Mouse (Mus musculus) MEL (cell line): Measurements from ENCODE around the gene Snrpd2. TPM values are rescaled to one million over a fixed set of nuclear protein-coding genes. Genes with fewer than 3 reads are reported as not detected.

Source experiments
- DNase-seq: peaks from one replicate; pipeline ENCODE4 v3.0.0; 2011; ENCODE audit warnings: low read depth, low spot score
- H3K27ac ChIP-seq: 2 replicates; pipeline ENCODE4 v1.5.1; 2012; ENCODE audit warnings: low read depth, mild to moderate bottlenecking, control low read depth, low read length, moderate library complexity; ENCODE audit not compliant: control insufficient read depth
- H3K27me3 ChIP-seq, 2 experiments: fragments of 150-350 bp in 1 of 2; sonication (generic) in 1 of 2; 2 replicates each; pipeline ENCODE4 v1.6.1; 2012; ENCODE audit warnings: low read length in 2 of 2, mild to moderate bottlenecking in 2 of 2, improper control_type of control experiment in 1 of 2, moderate library complexity in 1 of 2; ENCODE audit not compliant: insufficient read depth in 2 of 2, control insufficient read depth in 1 of 2
- H3K36me3 ChIP-seq, 2 experiments: 2 replicates each; pipeline ENCODE4 v1.6.1; 2012 to 2014; ENCODE audit warnings: low read length in 2 of 2, improper control_type of control experiment in 1 of 2, inconsistent platforms in 1 of 2, mild to moderate bottlenecking in 1 of 2; ENCODE audit not compliant: insufficient read depth in 2 of 2, control insufficient read depth in 1 of 2
- H3K4me1 ChIP-seq, 2 experiments: fragments of 150-350 bp in 1 of 2; sonication (generic) in 1 of 2; 2 replicates each; pipeline ENCODE4 v1.6.1; 2012; ENCODE audit warnings: low read length in 2 of 2, improper control_type of control experiment in 1 of 2, mild to moderate bottlenecking in 1 of 2; ENCODE audit not compliant: insufficient read depth in 2 of 2, control insufficient read depth in 1 of 2
- H3K4me3 ChIP-seq, 2 experiments: fragments of 150-350 bp in 1 of 2; sonication (generic) in 1 of 2; 2 replicates each; pipeline ENCODE4 v1.5.1; 2012; ENCODE audit warnings: low read depth in 2 of 2, low read length in 2 of 2, mild to moderate bottlenecking in 2 of 2, moderate library complexity in 2 of 2, control low read depth in 1 of 2, improper control_type of control experiment in 1 of 2; ENCODE audit not compliant: control insufficient read depth in 1 of 2, insufficient read depth in 1 of 2
- H3K79me2 ChIP-seq: 2 replicates; pipeline ENCODE4 v1.6.1; 2012; ENCODE audit warnings: mild to moderate bottlenecking, low read length, moderate library complexity; ENCODE audit not compliant: control insufficient read depth, poor library complexity, insufficient read depth
- H3K9ac ChIP-seq: 2 replicates; pipeline ENCODE4 v1.6.1; 2012; ENCODE audit warnings: low read depth, mild to moderate bottlenecking, control low read depth, low read length, moderate library complexity; ENCODE audit not compliant: control insufficient read depth, poor library complexity, severe bottlenecking
- H3K9me3 ChIP-seq: fragments of 150-350 bp; sonication (generic); replicated peaks from 2 replicates; pipeline ENCODE4 v1.6.1; 2012; ENCODE audit warnings: mild to moderate bottlenecking, low read length, improper control_type of control experiment, moderate library complexity; ENCODE audit not compliant: insufficient read depth
- BHLHE40 ChIP-seq: IDR thresholded peaks from 2 replicates; pipeline ENCODE4 v1.6.1; 2012; ENCODE audit warnings: low read depth, mild to moderate bottlenecking, inconsistent platforms, low read length, improper control_type of control experiment, borderline replicate concordance
- CHD1 ChIP-seq: IDR thresholded peaks from 2 replicates; pipeline ENCODE4 v1.6.1; 2012; ENCODE audit warnings: low read depth, mild to moderate bottlenecking, inconsistent platforms, low read length, improper control_type of control experiment
- CTCF ChIP-seq, 3 experiments: IDR thresholded peaks in 2 of 3; conservative IDR thresholded peaks in 1 of 3; 2 replicates each; pipeline ENCODE4 v1.5.1; 2011 to 2012; ENCODE audit warnings: low read length in 3 of 3, low read depth in 2 of 3, mild to moderate bottlenecking in 2 of 3, improper control_type of control experiment in 1 of 3, inconsistent platforms in 1 of 3, mixed read lengths in 1 of 3, moderate library complexity in 1 of 3; ENCODE audit not compliant: control insufficient read depth in 1 of 3, insufficient read depth in 1 of 3, poor library complexity in 1 of 3, severe bottlenecking in 1 of 3
- E2F4 ChIP-seq: IDR thresholded peaks from 2 replicates; pipeline ENCODE4 v1.6.1; 2011; ENCODE audit warnings: low read depth, low read length, improper control_type of control experiment, borderline replicate concordance
- ELF1 ChIP-seq: IDR thresholded peaks from 2 replicates; pipeline ENCODE4 v1.6.1; 2014; ENCODE audit warnings: low read depth, mild to moderate bottlenecking, inconsistent platforms, low read length, improper control_type of control experiment, moderate library complexity
- ETS1 ChIP-seq: IDR thresholded peaks from 2 replicates; pipeline ENCODE4 v1.6.1; 2012; ENCODE audit warnings: low read depth, mild to moderate bottlenecking, inconsistent platforms, low read length, improper control_type of control experiment, moderate library complexity
- HCFC1 ChIP-seq: IDR thresholded peaks from 2 replicates; pipeline ENCODE4 v1.6.1; 2012; ENCODE audit warnings: low read depth, mild to moderate bottlenecking, inconsistent platforms, low read length, improper control_type of control experiment, moderate library complexity
- KAT2A ChIP-seq: conservative IDR thresholded peaks from 2 replicates; pipeline ENCODE4 v1.6.1; 2012; ENCODE audit warnings: low read depth, low read length, improper control_type of control experiment, inconsistent platforms
- MAZ ChIP-seq: IDR thresholded peaks from 2 replicates; pipeline ENCODE4 v1.6.1; 2012; ENCODE audit warnings: low read depth, mild to moderate bottlenecking, inconsistent platforms, low read length, improper control_type of control experiment
- MEF2A ChIP-seq: IDR thresholded peaks from 2 replicates; pipeline ENCODE4 v1.6.1; 2014; ENCODE audit warnings: low read depth, mild to moderate bottlenecking, inconsistent platforms, low read length, improper control_type of control experiment; ENCODE audit not compliant: poor library complexity, insufficient replicate concordance, severe bottlenecking; ENCODE audit errors: extremely low read depth
- MXI1 ChIP-seq: IDR thresholded peaks from 2 replicates; pipeline ENCODE4 v1.6.1; 2011; ENCODE audit warnings: mild to moderate bottlenecking, low read depth, low read length, improper control_type of control experiment
- MYB ChIP-seq: IDR thresholded peaks from 2 replicates; pipeline ENCODE4 v1.6.1; 2011; ENCODE audit warnings: mild to moderate bottlenecking, low read depth, low read length, improper control_type of control experiment
- MYC ChIP-seq: IDR thresholded peaks from 2 replicates; pipeline ENCODE4 v1.6.1; 2011; ENCODE audit warnings: low read depth, mild to moderate bottlenecking, low read length, improper control_type of control experiment, moderate library complexity
- NELFE ChIP-seq: IDR thresholded peaks from 2 replicates; pipeline ENCODE4 v1.6.1; 2011; ENCODE audit warnings: low read depth, low read length, improper control_type of control experiment
- NRF1 ChIP-seq: IDR thresholded peaks from 2 replicates; pipeline ENCODE4 v1.6.1; 2014; ENCODE audit warnings: low read depth, mild to moderate bottlenecking, inconsistent platforms, low read length, improper control_type of control experiment, moderate library complexity; ENCODE audit not compliant: poor library complexity, insufficient read depth, severe bottlenecking
- RCOR1 ChIP-seq: IDR thresholded peaks from 2 replicates; pipeline ENCODE4 v1.6.1; 2012; ENCODE audit warnings: low read depth, mild to moderate bottlenecking, inconsistent platforms, low read length, improper control_type of control experiment
- UBTF ChIP-seq: IDR thresholded peaks from 2 replicates; pipeline ENCODE4 v1.6.1; 2012; ENCODE audit warnings: low read depth, mild to moderate bottlenecking, inconsistent platforms, low read length, improper control_type of control experiment, moderate library complexity, borderline replicate concordance; ENCODE audit not compliant: insufficient read depth
- USF2 ChIP-seq, 2 experiments: IDR thresholded peaks; 2 replicates each; pipeline ENCODE4 v1.6.1; 2011 to 2012; ENCODE audit warnings: improper control_type of control experiment in 2 of 2, low read length in 2 of 2, borderline replicate concordance in 1 of 2, inconsistent platforms in 1 of 2, low read depth in 1 of 2, mild to moderate bottlenecking in 1 of 2; ENCODE audit not compliant: insufficient read depth in 1 of 2
- polyA plus RNA-seq, 2 experiments: library from polyadenylated mRNA; stranded (reverse) in 1 of 2; unstranded in 1 of 2; fragments of >175 nt in 1 of 2; fragments of >200 nt in 1 of 2; gene quantifications; 2 replicates each; pipeline versions ENCODE4 v1.2.1 to v1.2.4; 2012; ENCODE audit warnings: low replicate concordance in 2 of 2, low read depth in 1 of 2; ENCODE audit not compliant: insufficient read length in 2 of 2, insufficient read depth in 1 of 2, missing spikeins in 1 of 2
- total RNA-seq: library from RNA; depleted of rRNA; stranded (reverse); fragments of 300-350 nt; gene quantifications from 2 replicates; pipeline ENCODE4 v1.2.3, GENCODE M21; 2012

The Snrpd2 gene
- total and polyA plus RNA-seq, 3 experiments, result 234 to 345 TPM; not detected in 1

GRCm38 (mm10) chr7:19118028-19118771 lies 31.3 kb upstream of the Snrpd2 start, which contains the start of gene Gm4969:
Gm4969 (minus strand) TSS chr7:19118368.
- no peak for DNase-seq
- TF ChIP-seq USF2 (IDR thresholded peaks at IDR 0.05; ENCODE audit: borderline replicate concordance in 1 of 2, insufficient read depth in 1 of 2, low read depth in 1 of 2, low read length in 2 of 2) (no peak), CTCF (IDR thresholded peaks at IDR 0.05 in 2 of 3, conservative IDR thresholded peaks at IDR 0.05 in 1 of 3; ENCODE audit: control insufficient read depth in 1 of 3, insufficient read depth in 1 of 3, low read depth in 2 of 3, low read length in 3 of 3, poor library complexity in 1 of 3, severe bottlenecking in 1 of 3) (no peak), RCOR1 (no peak), MXI1 (no peak), ELF1 (no peak), UBTF (no peak), MEF2A (no peak), HCFC1 (no peak), MYB (no peak)
- H3K4me3 ChIP-seq, result no peak within 1 kb of the TSS

GRCm38 (mm10) chr7:19119083-19119482 lies 30.4 kb upstream of the Snrpd2 start:
- DNase-seq, result no peak

More at GRCm38 (mm10) chr7:19118028-19118771, 31.3 kb upstream of the Snrpd2 start, which contains the start of gene Gm4969:
- no peaks in the 10 kb centered on the region for H3K27me3 ChIP-seq
- peaks cover 2 to 9% of the 10 kb centered on the region in 2 experiments; a peak in 3 of 4 replicates for H3K4me1 ChIP-seq
- H3K79me2 ChIP-seq, result peaks cover 16% of the 10 kb centered on the region
- no peaks in the 10 kb centered on the region for H3K9me3 ChIP-seq
- 0 out of 2 replicates have a peak within 1 kb of the TSS, but pooled peaks have one; percentile 22 for H3K9ac ChIP-seq
- no peak within 1 kb of the TSS for H3K27ac ChIP-seq
- H3K36me3 ChIP-seq, result peaks cover 0 to 11% of the 10 kb centered on the region in 2 experiments; a peak in 2 of 4 replicates

More at GRCm38 (mm10) chr7:19119083-19119482, 30.4 kb upstream of the Snrpd2 start:
- Histone ChIP-seq H3K4me1 (peaks cover 2 to 9% of the 10 kb centered on the region in 2 experiments; a peak in 3 of 4 replicates), H3K27me3 (no peaks in the 10 kb centered on the region), H3K9me3 (no peaks in the 10 kb centered on the region), H3K27ac (no peak overlapping the region), H3K79me2 (peaks cover 16% of the 10 kb centered on the region), H3K36me3 (peaks cover 0 to 11% of the 10 kb centered on the region in 2 experiments; a peak in 2 of 4 replicates), H3K4me3 (peak overlapping the region in 1 of 2 experiments; percentile 23; a peak in 2 of 4 replicates), H3K9ac (0 out of 2 replicates have a peak overlapping the region, but pooled peaks have one; percentile 22)
- no peak for TF ChIP-seq RCOR1
- TF ChIP-seq NRF1, result no peak
- TF ChIP-seq KAT2A, result no peak
- TF ChIP-seq MAZ, result no peak
- TF ChIP-seq MYC, result no peak
- no peak for TF ChIP-seq MYB
- TF ChIP-seq BHLHE40, result no peak
- no peak for TF ChIP-seq UBTF
- TF ChIP-seq ETS1, result no peak
- TF ChIP-seq CHD1, result no peak
- no peak for TF ChIP-seq ELF1
- no peak for TF ChIP-seq E2F4
- no peak for TF ChIP-seq NELFE
- no peak for TF ChIP-seq MEF2A
- TF ChIP-seq USF2 (IDR thresholded peaks at IDR 0.05; ENCODE audit: borderline replicate concordance in 1 of 2, insufficient read depth in 1 of 2, low read depth in 1 of 2, low read length in 2 of 2), result no peak
